Mouse (Mus musculus) embryonic facial prominence, embryonic 10.5 days (tissue): ENCODE results near the gene Spata17. TPM values are rescaled to one million over a fixed set of nuclear protein-coding genes. Genes with fewer than 3 reads are reported as not detected.
A peak's percentile ranks its signal among the peaks of the same experiment; 100 is the strongest.
"Not testable (repeated sequence)": the region's sequence is repeated elsewhere in the genome, so short reads cannot be mapped to it uniquely, and the experiment has no call there.

Source experiments
- DNase-seq: peaks from one replicate; pipeline ENCODE4 v3.0.0-alpha.2; 2017; ENCODE audit warnings: low spot score
- H3K27ac ChIP-seq: fragments of 300-500 bp; sonication (generic); replicated peaks from 2 replicates; pipeline ENCODE4 v1.5.1; 2016; ENCODE audit warnings: mild to moderate bottlenecking
- H3K27me3 ChIP-seq: fragments of 300-500 bp; sonication (generic); replicated peaks from 2 replicates; pipeline ENCODE4 v1.6.1; 2016; ENCODE audit warnings: low read depth, mild to moderate bottlenecking; ENCODE audit not compliant: poor library complexity, severe bottlenecking
- H3K36me3 ChIP-seq: fragments of 300-500 bp; sonication (generic); replicated peaks from 2 replicates; pipeline ENCODE4 v1.6.1; 2016; ENCODE audit warnings: mild to moderate bottlenecking, moderate library complexity
- H3K4me1 ChIP-seq: fragments of 300-500 bp; sonication (generic); 2 replicates; pipeline ENCODE4 v1.6.1; 2016
- H3K4me3 ChIP-seq: fragments of 300-500 bp; sonication (generic); 2 replicates; pipeline ENCODE4 v1.5.1; 2016; ENCODE audit warnings: mild to moderate bottlenecking, moderate library complexity
- H3K9me3 ChIP-seq: fragments of 300-500 bp; sonication (generic); 2 replicates; pipeline ENCODE4 v1.6.1; 2016; ENCODE audit warnings: mild to moderate bottlenecking
- WGBS: fragments of 180-500 bp; shearing (Covaris S2); methylation state at CpG from one replicate; pipeline ENCODE4 v1.1.7; 2016; 5-methylcytosine and 5-hydroxymethylcytosine counted together
- polyA plus RNA-seq: library from polyadenylated mRNA; unstranded; fragments of >200 nt; fragmentation: Nextera tagmentation; extraction: Ambion mirVana; gene quantifications from 2 replicates; pipeline ENCODE4 v1.2.1, GENCODE M21; 2016

Spata17 gene
- polyA plus RNA-seq, 1 experiment from 2014 or later: 1.1 TPM

- DNase-seq: peak; percentile 34
- H3K4me1 ChIP-seq: no peaks in the 10 kb centered on the region
- no peak overlapping the region for H3K4me3 ChIP-seq
- no peaks in the 10 kb centered on the region for H3K27me3 ChIP-seq
- WGBS: 59% methylated on average over 5 of the region's 5 CpGs
- no peaks in the 10 kb centered on the region for H3K9me3 ChIP-seq
- no peaks in the 10 kb centered on the region for H3K36me3 ChIP-seq
- H3K27ac ChIP-seq: no peak overlapping the region
These were observed 61.6 kb downstream of the Spata17 start for GRCm38 (mm10) chr1:187153681-187154080.

GRCm38 (mm10) chr1:187152571-187152970 lies 62.7 kb downstream of the Spata17 start:
- no peak overlapping the region for H3K27ac ChIP-seq
- 89% methylated on average over 2 of the region's 2 CpGs for WGBS
- H3K4me1 ChIP-seq: no peaks in the 10 kb centered on the region
- no peaks in the 10 kb centered on the region for H3K9me3 ChIP-seq
- H3K36me3 ChIP-seq: no peaks in the 10 kb centered on the region
- DNase-seq: no peak
- H3K4me3 ChIP-seq: no peak overlapping the region
- no peaks in the 10 kb centered on the region for H3K27me3 ChIP-seq

DNA sequence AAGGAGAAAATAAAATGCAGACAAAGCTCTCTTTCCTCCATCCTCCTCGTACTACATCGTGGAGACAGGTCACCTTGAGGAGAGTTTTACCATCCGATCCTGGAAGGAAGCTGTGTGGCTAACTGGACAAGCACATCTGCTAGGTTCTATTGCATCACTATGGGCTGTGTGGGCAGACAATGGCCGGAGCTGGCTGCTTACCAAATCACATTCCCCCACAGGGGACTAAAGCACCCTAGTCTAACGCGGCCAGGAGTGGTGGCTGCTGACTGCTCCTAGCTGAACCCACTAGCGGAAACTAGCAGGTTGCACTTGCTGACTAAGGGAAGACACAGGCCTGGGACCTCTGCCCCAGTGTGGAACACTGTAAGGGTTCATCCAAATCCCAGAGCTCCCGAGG lies 72.3 kb downstream of the Spata17 start:
- 80% methylated on average over 8 of the region's 8 CpGs for WGBS
- Histone ChIP-seq H3K27ac (no peak overlapping the region), H3K4me1 (no peaks in the 10 kb centered on the region), H3K36me3 (no peaks in the 10 kb centered on the region), H3K9me3 (no peaks in the 10 kb centered on the region), H3K4me3 (no peak overlapping the region), H3K27me3 (no peaks in the 10 kb centered on the region)
- no peak for DNase-seq

DNA sequence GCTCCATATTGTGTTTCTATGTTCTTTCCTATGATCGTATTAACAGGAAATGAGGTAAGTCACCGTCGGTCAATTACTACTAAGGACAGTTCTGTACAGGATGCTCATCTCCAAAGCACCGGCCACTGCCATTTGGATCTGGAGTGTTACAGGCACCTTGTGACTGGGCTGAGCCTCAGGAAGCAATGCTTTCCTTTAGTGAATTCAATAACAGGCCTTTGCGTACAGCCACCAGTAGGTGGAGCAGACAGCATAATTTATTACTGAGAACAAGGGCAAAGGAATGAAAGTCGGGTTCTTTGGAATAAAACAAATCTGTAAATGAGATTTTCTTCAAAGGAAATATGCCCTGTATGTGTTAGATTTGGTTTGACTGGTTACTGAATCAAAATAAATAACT lies 77.8 kb downstream of the Spata17 start:
- peak; percentile 48 for DNase-seq
- Histone ChIP-seq H3K27me3 (no peaks in the 10 kb centered on the region), H3K9me3 (no peaks in the 10 kb centered on the region), H3K4me1 (no peaks in the 10 kb centered on the region), H3K4me3 (no peak overlapping the region), H3K36me3 (no peaks in the 10 kb centered on the region), H3K27ac (no peak overlapping the region)
- 44% methylated on average over 6 of the region's 6 CpGs for WGBS

- no peak for DNase-seq
- Histone ChIP-seq H3K4me1 (no peaks in the 10 kb centered on the region), H3K27me3 (no peaks in the 10 kb centered on the region), H3K4me3 (no peak overlapping the region), H3K9me3 (no peaks in the 10 kb centered on the region), H3K36me3 (no peaks in the 10 kb centered on the region), H3K27ac (no peak overlapping the region)
- 81% methylated on average over 6 of the region's 6 CpGs for WGBS
These were observed 79.4 kb downstream of the Spata17 start for GRCm38 (mm10) chr1:187135887-187136286.

DNA sequence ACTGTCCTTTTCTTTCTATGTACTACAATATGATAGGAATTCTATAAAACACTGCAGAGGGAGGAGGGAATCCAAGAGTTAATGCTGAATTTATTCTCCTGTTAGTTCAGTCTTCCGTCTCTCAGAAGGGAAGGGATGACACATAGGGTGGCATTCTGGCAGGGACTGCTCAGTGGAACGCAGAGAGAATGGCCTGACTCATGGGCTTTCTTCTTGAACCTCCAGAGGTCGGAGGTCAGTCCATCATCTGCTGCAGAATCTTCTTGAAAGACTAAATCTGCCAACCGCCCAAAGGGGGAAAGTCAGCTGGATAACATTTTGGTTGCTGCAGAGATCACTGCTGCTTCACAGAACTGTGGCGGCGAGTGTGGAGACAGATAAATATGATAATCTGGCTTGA lies 81.4 kb downstream of the Spata17 start:
- Histone ChIP-seq H3K9me3 (no peaks in the 10 kb centered on the region), H3K27me3 (no peaks in the 10 kb centered on the region), H3K4me1 (no peaks in the 10 kb centered on the region), H3K27ac (no peak overlapping the region), H3K36me3 (no peaks in the 10 kb centered on the region), H3K4me3 (no peak overlapping the region)
- no peak for DNase-seq
- 80% methylated on average over 6 of the region's 6 CpGs for WGBS

DNA sequence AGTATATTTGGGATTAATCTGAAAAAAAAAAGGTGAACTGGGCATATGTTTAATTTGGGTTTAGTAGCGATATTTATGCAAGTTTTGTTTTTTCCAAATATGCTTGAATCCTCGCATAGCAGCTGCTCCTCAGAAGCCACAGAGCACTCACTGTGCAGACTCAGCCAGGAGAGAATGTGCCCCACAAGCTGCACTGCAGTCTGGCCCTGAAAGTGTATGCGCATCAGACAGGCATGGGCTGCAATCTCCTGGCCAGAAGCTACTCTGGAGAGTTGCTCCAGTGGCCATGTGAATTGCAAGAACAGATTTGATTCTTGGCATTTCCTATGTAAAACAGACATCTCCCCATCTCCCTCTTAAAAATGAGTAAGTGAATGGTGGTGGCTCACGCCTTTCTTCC lies 82.9 kb downstream of the Spata17 start:
- WGBS: 90% methylated on average over 4 of the region's 4 CpGs
- H3K9me3 ChIP-seq: no peaks in the 10 kb centered on the region
- no peaks in the 10 kb centered on the region for H3K27me3 ChIP-seq
- H3K4me1 ChIP-seq: no peaks in the 10 kb centered on the region
- H3K4me3 ChIP-seq: no peak overlapping the region
- H3K27ac ChIP-seq: no peak overlapping the region
- H3K36me3 ChIP-seq: no peaks in the 10 kb centered on the region
- DNase-seq: no peak

- not testable (repeated sequence) for H3K36me3 ChIP-seq, H3K27ac ChIP-seq, H3K9me3 ChIP-seq, H3K4me3 ChIP-seq, H3K27me3 ChIP-seq, H3K4me1 ChIP-seq, DNase-seq
- WGBS: 89% methylated on average over 2 of the region's 2 CpGs
These were observed 87.7 kb downstream of the Spata17 start for GRCm38 (mm10) chr1:187127548-187127947.

DNA sequence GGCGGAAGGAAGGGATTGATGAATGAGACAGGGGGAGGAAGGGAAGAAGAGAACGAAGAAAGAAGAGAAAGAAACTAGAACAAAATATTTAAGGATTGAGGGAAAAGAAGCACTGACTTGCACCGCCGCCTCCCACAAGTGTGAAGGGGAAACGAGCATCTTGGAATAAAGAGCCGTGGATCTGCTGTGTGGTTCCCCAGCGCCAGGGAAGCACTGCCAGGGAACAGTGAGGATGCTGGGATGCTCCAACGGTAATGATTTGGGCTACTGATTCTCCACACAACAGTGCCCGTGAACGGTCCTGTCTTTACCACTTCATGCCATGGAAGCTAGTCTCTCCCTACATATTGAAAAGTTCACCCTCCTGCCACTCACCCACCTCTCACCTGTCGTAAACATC lies 89.5 kb downstream of the Spata17 start:
- H3K9me3 ChIP-seq: no peaks in the 10 kb centered on the region
- H3K36me3 ChIP-seq: no peaks in the 10 kb centered on the region
- no peak overlapping the region for H3K4me3 ChIP-seq
- no peaks in the 10 kb centered on the region for H3K27me3 ChIP-seq
- DNase-seq: no peak
- no peaks in the 10 kb centered on the region for H3K4me1 ChIP-seq
- 84% methylated on average over 11 of the region's 11 CpGs for WGBS
- H3K27ac ChIP-seq: no peak overlapping the region

- no peak for DNase-seq
- H3K27ac ChIP-seq: no peak overlapping the region
- no peaks in the 10 kb centered on the region for H3K4me1 ChIP-seq
- H3K9me3 ChIP-seq: no peaks in the 10 kb centered on the region
- no peaks in the 10 kb centered on the region for H3K36me3 ChIP-seq
- H3K27me3 ChIP-seq: no peaks in the 10 kb centered on the region
- no peak overlapping the region for H3K4me3 ChIP-seq
- WGBS: 81% methylated on average over 3 of the region's 3 CpGs
These were observed 90.3 kb downstream of the Spata17 start for GRCm38 (mm10) chr1:187124967-187125366.

GRCm38 (mm10) chr1:187119300-187119699 lies 96.0 kb downstream of the Spata17 start:
- no peak for DNase-seq
- no peaks in the 10 kb centered on the region for H3K27me3 ChIP-seq
- no peak overlapping the region for H3K27ac ChIP-seq
- H3K4me1 ChIP-seq: no peaks in the 10 kb centered on the region
- no peaks in the 10 kb centered on the region for H3K9me3 ChIP-seq
- no peaks in the 10 kb centered on the region for H3K36me3 ChIP-seq
- H3K4me3 ChIP-seq: no peak overlapping the region
- 91% methylated on average over 6 of the region's 6 CpGs for WGBS

DNA sequence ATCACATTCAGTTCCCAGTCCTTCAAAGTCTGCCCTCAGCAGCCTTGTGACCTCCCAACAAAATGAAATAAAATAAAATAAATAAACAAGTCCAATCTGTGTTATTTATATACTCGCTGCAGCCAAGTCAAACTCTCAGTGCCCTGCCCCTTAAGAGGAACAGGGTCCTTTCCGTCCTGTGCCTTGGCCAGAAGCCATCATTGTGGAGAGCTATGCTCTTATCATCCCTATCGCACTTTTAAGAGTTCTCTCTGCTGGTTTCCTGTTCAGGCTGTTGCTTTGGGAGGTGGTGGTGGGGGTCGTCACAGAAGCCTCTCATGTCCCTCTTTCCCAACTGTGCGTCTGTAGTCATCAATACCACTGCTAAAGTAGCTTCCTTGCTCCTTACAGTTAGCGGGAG lies 97.2 kb downstream of the Spata17 start:
- H3K36me3 ChIP-seq: no peaks in the 10 kb centered on the region
- H3K4me3 ChIP-seq: no peak overlapping the region
- WGBS: 78% methylated on average over 6 of the region's 6 CpGs
- H3K4me1 ChIP-seq: no peaks in the 10 kb centered on the region
- no peaks in the 10 kb centered on the region for H3K9me3 ChIP-seq
- H3K27ac ChIP-seq: no peak overlapping the region
- H3K27me3 ChIP-seq: no peaks in the 10 kb centered on the region
- DNase-seq: no peak

- Histone ChIP-seq H3K4me1 (no peaks in the 10 kb centered on the region), H3K36me3 (no peaks in the 10 kb centered on the region)
- WGBS: 92% methylated on average over 9 of the region's 9 CpGs
These were observed 101.5 kb downstream of the Spata17 start for GRCm38 (mm10) chr1:187113716-187114115.

GRCm38 (mm10) chr1:187102130-187102529 lies 113.1 kb downstream of the Spata17 start:
- Histone ChIP-seq H3K4me1 (no peaks in the 10 kb centered on the region), H3K27ac (no peak overlapping the region), H3K27me3 (no peaks in the 10 kb centered on the region), H3K9me3 (no peaks in the 10 kb centered on the region), H3K36me3 (no peaks in the 10 kb centered on the region), H3K4me3 (no peak overlapping the region)
- 82% methylated on average over 4 of the region's 4 CpGs for WGBS
- DNase-seq: no peak

More at GRCm38 (mm10) chr1:187113716-187114115, 101.5 kb downstream of the Spata17 start:
- DNase-seq: no peak
- Histone ChIP-seq H3K27me3 (no peaks in the 10 kb centered on the region), H3K4me3 (no peak overlapping the region), H3K27ac (no peak overlapping the region), H3K9me3 (no peaks in the 10 kb centered on the region)
